Comparison of ENCODE assay signal across 8 mouse cellular contexts in genomic region chr10:81140005-81140404, GRCm38 (mm10). TPM values are rescaled to one million over a fixed set of nuclear protein-coding genes. Genes with fewer than 3 reads are reported as not detected.
DNase-seq lines count a peak whose midpoint lies in the region; ATAC-seq and TF ChIP-seq lines count a peak whose summit lies in the region.

No protein-coding gene starts in this region.

- peak; percentile 20 to 66 for DNase-seq in kidney, postnatal 25 days
- no peak for DNase-seq in kidney, adult 18-20 months
- DNase-seq in cerebellum, adult 9-11 months = peak; percentile 83
- DNase-seq in heart, postnatal 0 days (ENCODE audit: low spot score) = no peak
- no peak for DNase-seq in yolk sac, embryonic 10.5 days (ENCODE audit: low spot score)
- no peak for DNase-seq in layer of hippocampus, postnatal 25 days (ENCODE audit: extremely low spot score in 1 of 2, low spot score in 1 of 2)
- no peak for DNase-seq in frontal cortex, postnatal 36 days (ENCODE audit: low spot score in 2 of 2)

- H3K4me1 ChIP-seq in heart, postnatal 0 days (ENCODE audit: control insufficient read depth, insufficient read depth) = peaks cover 53% of the 10 kb centered on the region
- H3K4me1 ChIP-seq in midbrain, embryonic 13.5 days (replicated peaks) = peaks cover 61% of the 10 kb centered on the region

- H3K27me3 ChIP-seq in heart, postnatal 0 days (ENCODE audit: control insufficient read depth, insufficient read depth, low read length) = no peaks in the 10 kb centered on the region
- peaks cover 10% of the 10 kb centered on the region for H3K27me3 ChIP-seq in midbrain, embryonic 13.5 days

- H3K4me2 ChIP-seq in heart, postnatal 0 days (ENCODE audit: low read depth, low read length) = peak overlapping the region; percentile 92
- H3K4me2 ChIP-seq in midbrain, embryonic 13.5 days (replicated peaks) = peak overlapping the region; percentile 95

- H3K9me3 ChIP-seq in heart, postnatal 0 days (replicated peaks; ENCODE audit: control insufficient read depth, low read length) = no peaks in the 10 kb centered on the region
- H3K9me3 ChIP-seq in midbrain, embryonic 13.5 days = no peaks in the 10 kb centered on the region

- WGBS in heart, postnatal 0 days = 39% methylated on average over 8 of the region's 8 CpGs
- 58% methylated on average over 8 of the region's 8 CpGs for WGBS in midbrain, embryonic 13.5 days

- no peak for TF ChIP-seq CTCF in heart, postnatal 0 days (IDR thresholded peaks at IDR 0.05; ENCODE audit: low read depth)

- ATAC-seq in heart, postnatal 0 days (ENCODE audit: insufficient read depth, low read depth) = no peak
- ATAC-seq in midbrain, embryonic 13.5 days = no peak

- no peak for TF ChIP-seq EP300 in heart, postnatal 0 days (IDR thresholded peaks at IDR 0.05; ENCODE audit: low read depth)

- peaks cover 19% of the 10 kb centered on the region for H3K36me3 ChIP-seq in heart, postnatal 0 days (replicated peaks; ENCODE audit: control insufficient read depth, insufficient read depth, low read length)
- peaks cover 18% of the 10 kb centered on the region for H3K36me3 ChIP-seq in midbrain, embryonic 13.5 days

- H3K4me3 ChIP-seq in heart, postnatal 0 days (ENCODE audit: low read depth, low read length) = peak overlapping the region; percentile 74
- H3K4me3 ChIP-seq in midbrain, embryonic 13.5 days (replicated peaks) = peak overlapping the region; percentile 67

- H3K9ac ChIP-seq in heart, postnatal 0 days (replicated peaks; ENCODE audit: low read depth, low read length) = peak overlapping the region; percentile 80
- H3K9ac ChIP-seq in midbrain, embryonic 13.5 days (replicated peaks) = peak overlapping the region; percentile 94; the same call in 1 of the 2 replicates

- H3K27ac ChIP-seq in heart, postnatal 0 days (ENCODE audit: low read depth) = peak overlapping the region; percentile 92
- peak overlapping the region; percentile 30; the same call in 1 of the 2 replicates for H3K27ac ChIP-seq in midbrain, embryonic 13.5 days

RNA-seq across cellular contexts. Expression of gene Zbtb7a, which starts 5.0 kb away (rescaled TPM):
- total RNA-seq in heart, postnatal 0 days (2014; rRNA removed; ENCODE audit: low replicate concordance) = 57.8 and 68.6 TPM in 2 replicates
- polyA plus RNA-seq in heart, postnatal 0 days (2015; fragmentation: Nextera tagmentation; extraction: Ambion mirVana) = 27.8 and 32.3 TPM in 2 replicates
- polyA plus RNA-seq in midbrain, embryonic 13.5 days (2015; fragmentation: Nextera tagmentation; extraction: Ambion mirVana) = 13.2 and 15.2 TPM in 2 replicates
- 100 to 1,000 TPM in 1 of 2 experiments, 10 to 100 TPM in 1; 94.7 to 101 TPM for total RNA-seq in layer of hippocampus, postnatal 25 days (2021)

RNA-seq across cellular contexts. Expression of gene Pias4, which starts 27.7 kb away (rescaled TPM):
- 14.4 and 19.6 TPM in 2 replicates for total RNA-seq in heart, postnatal 0 days (2014; rRNA removed; ENCODE audit: low replicate concordance)
- 19.8 and 20.7 TPM in 2 replicates for polyA plus RNA-seq in heart, postnatal 0 days (2015; fragmentation: Nextera tagmentation; extraction: Ambion mirVana)
- 60.0 and 60.9 TPM in 2 replicates for polyA plus RNA-seq in midbrain, embryonic 13.5 days (2015; fragmentation: Nextera tagmentation; extraction: Ambion mirVana)
- total RNA-seq in layer of hippocampus, postnatal 25 days (2021) = 10 to 100 TPM; 28.2 to 28.9 TPM

RNA-seq across cellular contexts. Expression of gene Map2k2, which starts 34.3 kb away (rescaled TPM):
- 177 and 208 TPM in 2 replicates for total RNA-seq in heart, postnatal 0 days (2014; rRNA removed; ENCODE audit: low replicate concordance)
- 130 and 133 TPM in 2 replicates for polyA plus RNA-seq in heart, postnatal 0 days (2015; fragmentation: Nextera tagmentation; extraction: Ambion mirVana)
- 220 and 243 TPM in 2 replicates for polyA plus RNA-seq in midbrain, embryonic 13.5 days (2015; fragmentation: Nextera tagmentation; extraction: Ambion mirVana)
- total RNA-seq in layer of hippocampus, postnatal 25 days (2021) = 100 to 1,000 TPM; 123 to 127 TPM

RNA-seq across cellular contexts. Expression of gene Eef2, which starts 36.4 kb away (rescaled TPM):
- 1,828 and 2,004 TPM in 2 replicates for total RNA-seq in heart, postnatal 0 days (2014; rRNA removed; ENCODE audit: low replicate concordance)
- 353 and 370 TPM in 2 replicates for polyA plus RNA-seq in heart, postnatal 0 days (2015; fragmentation: Nextera tagmentation; extraction: Ambion mirVana)
- polyA plus RNA-seq in midbrain, embryonic 13.5 days (2015; fragmentation: Nextera tagmentation; extraction: Ambion mirVana) = 565 and 579 TPM in 2 replicates
- 100 to 1,000 TPM; 896 to 944 TPM for total RNA-seq in layer of hippocampus, postnatal 25 days (2021)

RNA-seq across cellular contexts. Expression of gene Creb3l3, which starts 41.3 kb away (rescaled TPM):
- 1.3 TPM in 1 of 2 replicates, not detected in the other for total RNA-seq in heart, postnatal 0 days (2014; rRNA removed; ENCODE audit: low replicate concordance)
- 0.55 and 0.93 TPM in 2 replicates for polyA plus RNA-seq in heart, postnatal 0 days (2015; fragmentation: Nextera tagmentation; extraction: Ambion mirVana)
- 0.12 and 0.20 TPM in 2 replicates for polyA plus RNA-seq in midbrain, embryonic 13.5 days (2015; fragmentation: Nextera tagmentation; extraction: Ambion mirVana)
- total RNA-seq in layer of hippocampus, postnatal 25 days (2021) = under 1 TPM; 0.81 to 0.94 TPM

Comparison
In these comparisons a context has a peak if more than half of its experiments do, and no peak if none do; other contexts are left out.
1. DNase-seq: peak in kidney, postnatal 25 days (2 of 2) and cerebellum, adult 9-11 months (single experiment); none in kidney, adult 18-20 months (single experiment), heart, postnatal 0 days (single experiment), yolk sac, embryonic 10.5 days (single experiment), layer of hippocampus, postnatal 25 days (0 of 2) and frontal cortex, postnatal 36 days (0 of 2).